ENCODE assay signal across 8 mouse cellular contexts in the genomic region with DNA sequence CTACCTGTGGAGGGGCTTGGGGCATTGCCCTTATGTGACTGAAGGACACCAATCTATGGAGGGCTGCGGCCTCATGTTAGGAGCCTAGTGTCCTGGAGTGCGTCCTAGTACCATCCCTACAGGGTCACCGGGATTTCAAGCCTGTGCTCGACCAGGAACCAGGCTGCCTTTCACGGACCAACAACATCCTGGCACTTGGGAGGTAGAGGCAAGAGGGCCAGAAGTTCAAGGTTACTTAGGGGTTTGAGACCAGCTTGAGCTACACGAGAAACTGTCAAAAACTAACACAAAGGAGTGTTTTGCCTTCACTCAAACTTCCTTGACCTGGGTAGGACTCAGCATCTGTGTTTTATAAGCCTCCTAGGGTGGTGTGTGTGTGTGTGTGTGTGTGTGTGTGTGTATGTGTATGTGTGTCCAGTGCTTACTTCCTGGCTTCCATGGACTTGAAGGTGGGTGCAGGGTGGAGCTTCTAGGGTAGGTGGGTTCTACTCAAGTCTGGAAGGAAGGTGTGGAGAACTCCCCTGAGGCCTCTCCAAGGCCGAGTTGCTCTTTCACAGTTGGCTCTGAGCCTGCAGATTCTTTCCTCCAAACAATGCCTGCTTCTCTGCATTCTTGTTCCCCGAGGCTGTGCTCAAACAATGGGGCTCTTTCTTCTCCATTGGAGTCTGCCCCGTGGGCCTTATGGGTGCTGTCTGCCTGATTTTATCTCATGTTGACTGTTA. TPM values are rescaled to one million over a fixed set of nuclear protein-coding genes. Genes with fewer than 3 reads are reported as not detected.
DNase-seq lines count a peak whose midpoint lies in the region; ATAC-seq and TF ChIP-seq lines count a peak whose summit lies in the region.

No protein-coding gene starts in this region.

- H3K4me3 ChIP-seq in kidney, adult 2 months (ENCODE audit: insufficient read depth, low read depth, low read length): no peak overlapping the region
- H3K4me3 ChIP-seq in forebrain, embryonic 15.5 days: no peak overlapping the region
- no peak overlapping the region for H3K4me3 ChIP-seq in intestine, embryonic 15.5 days (replicated peaks)
- no peak overlapping the region for H3K4me3 ChIP-seq in midbrain, embryonic 15.5 days

- ATAC-seq in forebrain, embryonic 15.5 days (replicated peaks): no peak
- peak; percentile 77 for ATAC-seq in intestine, embryonic 15.5 days
- ATAC-seq in midbrain, embryonic 15.5 days (replicated peaks): no peak

- no peaks in the 10 kb centered on the region for H3K9me3 ChIP-seq in forebrain, embryonic 15.5 days
- no peaks in the 10 kb centered on the region for H3K9me3 ChIP-seq in intestine, embryonic 15.5 days
- no peaks in the 10 kb centered on the region for H3K9me3 ChIP-seq in midbrain, embryonic 15.5 days

- peak; percentile 60 for DNase-seq in kidney, adult 2 months
- DNase-seq in kidney, adult 11 months: no peak
- DNase-seq in layer of hippocampus, adult 11-12 months (ENCODE audit: low spot score): no peak
- no peak for DNase-seq in urinary bladder, postnatal 36 days (ENCODE audit: low spot score in 2 of 2)
- no peak for DNase-seq in left cerebral cortex, adult 18-20 months (ENCODE audit: low spot score in 2 of 2)

- H3K36me3 ChIP-seq in kidney, adult 2 months (ENCODE audit: control insufficient read depth, insufficient read depth, low read length): no peaks in the 10 kb centered on the region
- no peaks in the 10 kb centered on the region for H3K36me3 ChIP-seq in forebrain, embryonic 15.5 days
- H3K36me3 ChIP-seq in intestine, embryonic 15.5 days: no peaks in the 10 kb centered on the region
- H3K36me3 ChIP-seq in midbrain, embryonic 15.5 days (replicated peaks): no peaks in the 10 kb centered on the region

- no peak for TF ChIP-seq CTCF in kidney, adult 2 months (conservative IDR thresholded peaks at IDR 0.05; ENCODE audit: insufficient read depth, insufficient read length, low read depth, low read length)

- 48% methylated on average over 9 of the region's 9 CpGs for WGBS in kidney, adult 2 months
- WGBS in forebrain, embryonic 15.5 days: 48% methylated on average over 9 of the region's 9 CpGs
- WGBS in intestine, embryonic 15.5 days: 41% methylated on average over 9 of the region's 9 CpGs
- 53% methylated on average over 9 of the region's 9 CpGs for WGBS in midbrain, embryonic 15.5 days

- H3K27me3 ChIP-seq in kidney, adult 2 months (replicated peaks; ENCODE audit: control insufficient read depth, insufficient read depth, low read length): no peaks in the 10 kb centered on the region
- no peaks in the 10 kb centered on the region for H3K27me3 ChIP-seq in forebrain, embryonic 15.5 days
- no peaks in the 10 kb centered on the region for H3K27me3 ChIP-seq in intestine, embryonic 15.5 days (replicated peaks)
- no peaks in the 10 kb centered on the region for H3K27me3 ChIP-seq in midbrain, embryonic 15.5 days (replicated peaks)

- H3K4me1 ChIP-seq in kidney, adult 2 months (ENCODE audit: control insufficient read depth, insufficient read depth, low read length): peaks cover 26% of the 10 kb centered on the region
- H3K4me1 ChIP-seq in forebrain, embryonic 15.5 days: peaks cover 44% of the 10 kb centered on the region
- peaks cover 41% of the 10 kb centered on the region for H3K4me1 ChIP-seq in intestine, embryonic 15.5 days (replicated peaks)
- H3K4me1 ChIP-seq in midbrain, embryonic 15.5 days: peaks cover 32% of the 10 kb centered on the region

- no peak overlapping the region for H3K4me2 ChIP-seq in forebrain, embryonic 15.5 days (replicated peaks)
- no peak overlapping the region for H3K4me2 ChIP-seq in intestine, embryonic 15.5 days (replicated peaks)
- no peak overlapping the region for H3K4me2 ChIP-seq in midbrain, embryonic 15.5 days

- no peak overlapping the region for H3K27ac ChIP-seq in kidney, adult 2 months (ENCODE audit: insufficient read depth, low read depth, low read length)
- peak overlapping the region; percentile 75 for H3K27ac ChIP-seq in forebrain, embryonic 15.5 days (replicated peaks)
- H3K27ac ChIP-seq in intestine, embryonic 15.5 days: peak overlapping the region; percentile 74
- H3K27ac ChIP-seq in midbrain, embryonic 15.5 days: peak overlapping the region; percentile 60

- TF ChIP-seq POLR2A in kidney, adult 2 months (IDR thresholded peaks at IDR 0.05; ENCODE audit: low read depth, low read length): no peak

- H3K9ac ChIP-seq in forebrain, embryonic 15.5 days (replicated peaks): 0 out of 2 replicates have a peak overlapping the region, but pooled peaks have one; percentile 13
- no peak overlapping the region; the same call in 1 of the 2 replicates for H3K9ac ChIP-seq in intestine, embryonic 15.5 days
- 0 out of 2 replicates have a peak overlapping the region, but pooled peaks have one; percentile 7 for H3K9ac ChIP-seq in midbrain, embryonic 15.5 days

RNA-seq across cellular contexts. Expression of a gene that starts 40.1 kb away (rescaled TPM):
- polyA plus RNA-seq in kidney, adult 2 months (2012; rRNA removed): 65.1 and 65.2 TPM in 2 replicates
- 75.8 and 78.7 TPM in 2 replicates for polyA plus RNA-seq in forebrain, embryonic 15.5 days (2015; fragmentation: Nextera tagmentation; extraction: Ambion mirVana)
- polyA plus RNA-seq in intestine, embryonic 15.5 days (2015; fragmentation: Nextera tagmentation; extraction: Ambion mirVana): 20.9 and 26.5 TPM in 2 replicates
- 60.7 and 61.2 TPM in 2 replicates for polyA plus RNA-seq in midbrain, embryonic 15.5 days (2015; fragmentation: Nextera tagmentation; extraction: Ambion mirVana)
- total RNA-seq in left cerebral cortex, adult 18-20 months (2021): 100 to 1,000 TPM; 239 to 275 TPM
